Mouse (Mus musculus): ENCODE results near the gene Runx1. TPM values are rescaled to one million over a fixed set of nuclear protein-coding genes. Genes with fewer than 3 reads are reported as not detected.

Gene Runx1
- polyA plus RNA-seq, 1 experiment: 38.8 TPM

DNA sequence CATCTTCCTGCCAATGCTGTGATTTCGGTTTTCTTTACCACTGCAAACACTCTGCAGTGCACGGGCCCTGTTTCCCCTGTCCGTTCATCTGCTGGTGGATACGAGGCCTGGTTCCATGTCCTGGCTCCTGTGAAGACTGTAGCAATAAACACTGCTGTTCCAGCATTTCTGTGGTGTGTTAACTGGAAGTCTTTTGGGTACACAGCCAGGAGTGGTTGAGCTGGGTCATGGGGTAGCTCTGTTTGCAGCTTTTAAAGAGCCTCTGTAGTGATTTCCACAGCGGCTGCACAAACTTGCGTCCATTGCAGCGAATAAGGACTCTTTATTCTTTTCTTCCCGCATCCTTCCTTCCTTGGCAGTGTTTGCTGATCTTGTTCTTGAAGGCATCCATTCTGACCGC is 248.6 kb downstream of the Runx1 start:
- no peaks in the 10 kb centered on the region for H3K36me3 ChIP-seq (ENCODE audit: control insufficient read depth, insufficient read depth)
- no peak for TF ChIP-seq MYOG (IDR thresholded peaks at IDR 0.05; ENCODE audit: control insufficient read depth in 1 of 3, insufficient read depth in 1 of 3, insufficient read length in 2 of 3, low read depth in 2 of 3)
- no peak for TF ChIP-seq SRF (IDR thresholded peaks at IDR 0.05; ENCODE audit: control insufficient read depth, insufficient read length, low read depth)
- TF ChIP-seq TCF12 (IDR thresholded peaks at IDR 0.05; ENCODE audit: insufficient read depth, poor library complexity, severe bottlenecking): no peak
- TF ChIP-seq MAX (IDR thresholded peaks at IDR 0.05; ENCODE audit: low read depth): no peak
- no peak for TF ChIP-seq CEBPB (IDR thresholded peaks at IDR 0.05; ENCODE audit: insufficient read depth, poor library complexity, severe bottlenecking)
- no peak for TF ChIP-seq POLR2AphosphoS2 (IDR thresholded peaks at IDR 0.05; ENCODE audit: insufficient read length, low read depth)
- no peak for TF ChIP-seq REST (IDR thresholded peaks at IDR 0.05; ENCODE audit: insufficient read depth, insufficient read length)
- TF ChIP-seq USF1 (IDR thresholded peaks at IDR 0.05; ENCODE audit: low read depth): no peak
- no peak for TF ChIP-seq TCF3 (IDR thresholded peaks at IDR 0.05; ENCODE audit: insufficient read length, low read depth)
- TF ChIP-seq E2F4 (IDR thresholded peaks at IDR 0.05; ENCODE audit: insufficient read depth): no peak
- no peak for TF ChIP-seq MYOD1 (IDR thresholded peaks at IDR 0.05; ENCODE audit: control insufficient read depth in 1 of 3, insufficient read length in 2 of 3, low read depth in 2 of 3)
- TF ChIP-seq POLR2A (IDR thresholded peaks at IDR 0.05; ENCODE audit: insufficient read length, low read depth): no peak
- H3K27me3 ChIP-seq (ENCODE audit: control insufficient read depth, insufficient read depth, insufficient read length): no peaks in the 10 kb centered on the region
- no peaks in the 10 kb centered on the region for H3K79me2 ChIP-seq (ENCODE audit: control insufficient read depth, insufficient read depth)
- no peak overlapping the region for H3K4me3 ChIP-seq
- no peak overlapping the region for H3ac ChIP-seq (ENCODE audit: control insufficient read depth, insufficient read length)
- no peak overlapping the region for H3K4me2 ChIP-seq (ENCODE audit: low read depth)

GRCm38 (mm10) chr16:92575792-92576191 is 250.2 kb downstream of the Runx1 start:
- no peak overlapping the region for H3K4me3 ChIP-seq
- H3K27me3 ChIP-seq (ENCODE audit: control insufficient read depth, insufficient read depth, insufficient read length): no peaks in the 10 kb centered on the region
- H3ac ChIP-seq (ENCODE audit: control insufficient read depth, insufficient read length): no peak overlapping the region
- TF ChIP-seq POLR2AphosphoS2 (IDR thresholded peaks at IDR 0.05; ENCODE audit: insufficient read length, low read depth) (no peak), TCF12 (IDR thresholded peaks at IDR 0.05; ENCODE audit: insufficient read depth, poor library complexity, severe bottlenecking) (no peak), POLR2A (IDR thresholded peaks at IDR 0.05; ENCODE audit: insufficient read length, low read depth) (no peak), MYOG (IDR thresholded peaks at IDR 0.05; ENCODE audit: control insufficient read depth in 1 of 3, insufficient read depth in 1 of 3, insufficient read length in 2 of 3, low read depth in 2 of 3) (no peak), MAX (IDR thresholded peaks at IDR 0.05; ENCODE audit: low read depth) (no peak), USF1 (IDR thresholded peaks at IDR 0.05; ENCODE audit: low read depth) (no peak), E2F4 (IDR thresholded peaks at IDR 0.05; ENCODE audit: insufficient read depth) (no peak), CEBPB (IDR thresholded peaks at IDR 0.05; ENCODE audit: insufficient read depth, poor library complexity, severe bottlenecking) (no peak), MYOD1 (IDR thresholded peaks at IDR 0.05; ENCODE audit: control insufficient read depth in 1 of 3, insufficient read length in 2 of 3, low read depth in 2 of 3) (no peak)
- no peaks in the 10 kb centered on the region for H3K36me3 ChIP-seq (ENCODE audit: control insufficient read depth, insufficient read depth)
- no peak overlapping the region for H3K4me2 ChIP-seq (ENCODE audit: low read depth)
- H3K79me2 ChIP-seq (ENCODE audit: control insufficient read depth, insufficient read depth): no peaks in the 10 kb centered on the region

GRCm38 (mm10) chr16:92573193-92573592 is 252.8 kb downstream of the Runx1 start:
- no peaks in the 10 kb centered on the region for H3K27me3 ChIP-seq (ENCODE audit: control insufficient read depth, insufficient read depth, insufficient read length)
- no peaks in the 10 kb centered on the region for H3K79me2 ChIP-seq (ENCODE audit: control insufficient read depth, insufficient read depth)
- peak overlapping the region; percentile 64 for H3K4me2 ChIP-seq (ENCODE audit: low read depth)
- TF ChIP-seq MYOD1 (IDR thresholded peaks at IDR 0.05; ENCODE audit: control insufficient read depth in 1 of 3, insufficient read length in 2 of 3, low read depth in 2 of 3): peak in 1 of 3 experiments; percentile 27
- TF ChIP-seq MAX (IDR thresholded peaks at IDR 0.05; ENCODE audit: low read depth): no peak
- no peak for TF ChIP-seq TCF12 (IDR thresholded peaks at IDR 0.05; ENCODE audit: insufficient read depth, poor library complexity, severe bottlenecking)
- peak; percentile 87 for TF ChIP-seq USF1 (IDR thresholded peaks at IDR 0.05; ENCODE audit: low read depth)
- peak in 1 of 3 experiments; percentile 7 for TF ChIP-seq MYOG (IDR thresholded peaks at IDR 0.05; ENCODE audit: control insufficient read depth in 1 of 3, insufficient read depth in 1 of 3, insufficient read length in 2 of 3, low read depth in 2 of 3)
- peak; percentile 31; the same call in 1 of the 2 replicates for TF ChIP-seq CEBPB (IDR thresholded peaks at IDR 0.05; ENCODE audit: insufficient read depth, poor library complexity, severe bottlenecking)
- H3K36me3 ChIP-seq (ENCODE audit: control insufficient read depth, insufficient read depth): no peaks in the 10 kb centered on the region
- no peak overlapping the region for H3ac ChIP-seq (ENCODE audit: control insufficient read depth, insufficient read length)
- H3K4me3 ChIP-seq: no peak overlapping the region

GRCm38 (mm10) chr16:92571246-92571645 is 254.7 kb downstream of the Runx1 start:
- Histone ChIP-seq H3K4me2 (ENCODE audit: low read depth) (no peak overlapping the region), H3ac (ENCODE audit: control insufficient read depth, insufficient read length) (no peak overlapping the region), H3K79me2 (ENCODE audit: control insufficient read depth, insufficient read depth) (no peaks in the 10 kb centered on the region), H3K4me3 (no peak overlapping the region), H3K27me3 (ENCODE audit: control insufficient read depth, insufficient read depth, insufficient read length) (no peaks in the 10 kb centered on the region), H3K36me3 (ENCODE audit: control insufficient read depth, insufficient read depth) (no peaks in the 10 kb centered on the region)
- no peak for TF ChIP-seq MYOG (IDR thresholded peaks at IDR 0.05; ENCODE audit: control insufficient read depth in 1 of 3, insufficient read depth in 1 of 3, insufficient read length in 2 of 3, low read depth in 2 of 3)
- TF ChIP-seq REST (IDR thresholded peaks at IDR 0.05; ENCODE audit: insufficient read depth, insufficient read length): no peak
- no peak for TF ChIP-seq TCF3 (IDR thresholded peaks at IDR 0.05; ENCODE audit: insufficient read length, low read depth)
- TF ChIP-seq POLR2AphosphoS2 (IDR thresholded peaks at IDR 0.05; ENCODE audit: insufficient read length, low read depth): no peak
- TF ChIP-seq MAX (IDR thresholded peaks at IDR 0.05; ENCODE audit: low read depth): no peak
- TF ChIP-seq TCF12 (IDR thresholded peaks at IDR 0.05; ENCODE audit: insufficient read depth, poor library complexity, severe bottlenecking): no peak
- TF ChIP-seq E2F4 (IDR thresholded peaks at IDR 0.05; ENCODE audit: insufficient read depth): no peak
- TF ChIP-seq CEBPB (IDR thresholded peaks at IDR 0.05; ENCODE audit: insufficient read depth, poor library complexity, severe bottlenecking): no peak
- no peak for TF ChIP-seq POLR2A (IDR thresholded peaks at IDR 0.05; ENCODE audit: insufficient read length, low read depth)
- TF ChIP-seq MYOD1 (IDR thresholded peaks at IDR 0.05; ENCODE audit: control insufficient read depth in 1 of 3, insufficient read length in 2 of 3, low read depth in 2 of 3): no peak
- no peak for TF ChIP-seq SRF (IDR thresholded peaks at IDR 0.05; ENCODE audit: control insufficient read depth, insufficient read length, low read depth)
- TF ChIP-seq USF1 (IDR thresholded peaks at IDR 0.05; ENCODE audit: low read depth): no peak

- H3K4me2 ChIP-seq (ENCODE audit: low read depth): no peak overlapping the region
- TF ChIP-seq REST (IDR thresholded peaks at IDR 0.05; ENCODE audit: insufficient read depth, insufficient read length): no peak
- no peak for TF ChIP-seq MAX (IDR thresholded peaks at IDR 0.05; ENCODE audit: low read depth)
- no peak for TF ChIP-seq USF1 (IDR thresholded peaks at IDR 0.05; ENCODE audit: low read depth)
- TF ChIP-seq CEBPB (IDR thresholded peaks at IDR 0.05; ENCODE audit: insufficient read depth, poor library complexity, severe bottlenecking): no peak
- no peak for TF ChIP-seq TCF12 (IDR thresholded peaks at IDR 0.05; ENCODE audit: insufficient read depth, poor library complexity, severe bottlenecking)
- no peak for TF ChIP-seq POLR2AphosphoS2 (IDR thresholded peaks at IDR 0.05; ENCODE audit: insufficient read length, low read depth)
These were observed 259.8 kb downstream of the Runx1 start for GRCm38 (mm10) chr16:92566146-92566545.

More at GRCm38 (mm10) chr16:92566146-92566545, 259.8 kb downstream of the Runx1 start:
- H3K27me3 ChIP-seq (ENCODE audit: control insufficient read depth, insufficient read depth, insufficient read length): no peaks in the 10 kb centered on the region
- no peak overlapping the region for H3ac ChIP-seq (ENCODE audit: control insufficient read depth, insufficient read length)
- no peak overlapping the region for H3K4me3 ChIP-seq
- no peaks in the 10 kb centered on the region for H3K79me2 ChIP-seq (ENCODE audit: control insufficient read depth, insufficient read depth)
- no peaks in the 10 kb centered on the region for H3K36me3 ChIP-seq (ENCODE audit: control insufficient read depth, insufficient read depth)

All from myocyte (in vitro differentiated cells).